Comparison of ENCODE assay signal across 1 mouse cellular context in the genomic region with DNA sequence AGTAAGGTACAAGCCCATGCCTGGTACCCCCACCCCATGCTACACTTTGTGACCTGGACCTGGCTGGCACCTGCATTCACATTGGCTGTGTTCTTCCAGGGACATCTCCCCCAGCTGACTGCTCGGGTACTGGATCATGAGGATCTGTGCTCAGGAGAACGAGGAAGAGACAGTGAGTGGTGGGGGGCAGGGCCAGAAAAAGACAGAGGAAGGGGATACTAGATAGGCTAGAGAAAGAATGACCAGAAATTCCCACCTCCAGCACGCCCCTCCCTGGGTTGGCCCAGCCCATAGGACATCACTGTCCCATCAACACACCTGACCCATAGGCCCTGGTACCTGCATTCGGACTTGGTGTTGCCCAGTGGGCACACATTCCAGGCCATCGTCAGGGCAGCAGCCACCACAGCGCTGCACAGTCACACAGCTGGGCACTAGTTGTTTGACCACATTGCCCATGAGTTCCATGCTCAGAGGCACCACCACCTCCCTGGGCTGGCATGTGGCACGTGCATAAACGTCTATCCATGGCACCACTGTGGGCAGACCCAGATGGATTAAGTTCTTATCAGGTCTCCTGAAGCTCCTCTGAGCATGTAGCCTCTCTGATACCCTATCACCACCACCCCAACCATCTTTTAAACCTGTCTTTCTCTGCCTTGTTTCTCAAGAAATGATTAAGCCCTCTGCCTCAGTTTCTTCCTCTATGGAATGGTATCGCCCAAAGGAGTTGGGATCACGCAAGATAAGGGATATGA.
TF ChIP-seq lines count a peak whose summit lies in the region.

No protein-coding gene starts in this region.

TF ChIP-seq in ES-E14, 5 proteins besides CTCF, POLR2A, EP300 and RAD21:
- TF ChIP-seq CHD2 (IDR thresholded peaks at IDR 0.05; ENCODE audit: low read depth, low read length) (no peak), HCFC1 (IDR thresholded peaks at IDR 0.05; ENCODE audit: borderline replicate concordance, insufficient read depth, low read length) (no peak), MAFK (IDR thresholded peaks at IDR 0.05; ENCODE audit: insufficient read depth, low read depth, low read length) (no peak), ZNF384 (IDR thresholded peaks at IDR 0.05; ENCODE audit: low read depth, low read length) (no peak), ZC3H11A (IDR thresholded peaks at IDR 0.05; ENCODE audit: borderline replicate concordance, low read depth, low read length) (no peak)
TF ChIP-seq in ES-E14: peak in this region for 0.
